Mouse (Mus musculus) granulocyte monocyte progenitor cell, adult 5-6 weeks (primary cell): ENCODE data around the gene Galnt7. TPM values are rescaled to one million over a fixed set of nuclear protein-coding genes. Genes with fewer than 3 reads are reported as not detected.
A peak's percentile ranks its signal among the peaks of the same experiment; 100 is the strongest.

ENCODE experiments used
- ATAC-seq: replicated peaks from 2 replicates; pipeline ENCODE4 v1.8.0; 2016; ENCODE audit warnings: mild to moderate bottlenecking, moderate TSS enrichment, inconsistent platforms; ENCODE audit not compliant: poor library complexity, severe bottlenecking
- total RNA-seq, 2 experiments: library from RNA; stranded (forward) in 1 of 2; stranded (reverse) in 1 of 2; fragments of 200-712, 200-1000 nt in 1 of 2; fragments of >200 nt in 1 of 2; fragmentation: Nextera tagmentation in 1 of 2; gene quantifications; 2 replicates each; pipeline ENCODE4 v1.2.3; 2014 to 2017

Gene Galnt7
- total RNA-seq (2014; fragmentation: Nextera tagmentation) (16.8 and 21.5 TPM in 2 replicates), total RNA-seq (2017) (18.6 and 26.6 TPM in 2 replicates)

DNA sequence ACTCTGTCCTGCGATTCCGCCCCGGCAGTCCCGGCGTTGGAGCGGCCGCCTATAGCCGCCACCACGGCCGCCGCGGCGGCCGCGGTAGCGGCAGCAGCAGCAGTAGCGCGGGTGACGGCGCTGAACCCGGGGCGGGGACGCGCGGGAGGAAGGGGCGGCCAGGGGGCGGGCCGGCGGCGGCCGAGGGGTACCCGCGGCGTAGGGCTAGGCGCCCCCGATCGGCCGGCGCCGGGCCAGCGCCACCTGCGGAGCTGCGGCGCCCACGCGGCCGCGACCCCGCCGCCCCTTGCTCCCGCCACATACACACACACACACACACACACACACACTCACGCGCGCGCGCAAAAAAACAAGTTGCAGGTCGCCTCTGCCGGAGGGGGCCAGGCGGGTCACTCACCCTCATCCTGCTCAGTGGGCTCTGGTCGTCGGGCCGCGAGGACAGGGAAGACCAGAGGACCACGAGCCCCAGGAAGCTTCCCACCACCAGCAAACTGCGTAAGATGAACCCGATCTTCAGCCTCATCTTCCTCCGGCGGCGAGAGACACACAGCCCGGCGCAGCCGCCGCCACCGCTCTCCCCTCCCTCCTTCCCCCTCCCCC, at the start of gene Galnt7:
Gene Galnt7 (minus strand): TSS at position 577 of the 600 bp plus-strand sequence.
- peak; percentile 50 for ATAC-seq

DNA sequence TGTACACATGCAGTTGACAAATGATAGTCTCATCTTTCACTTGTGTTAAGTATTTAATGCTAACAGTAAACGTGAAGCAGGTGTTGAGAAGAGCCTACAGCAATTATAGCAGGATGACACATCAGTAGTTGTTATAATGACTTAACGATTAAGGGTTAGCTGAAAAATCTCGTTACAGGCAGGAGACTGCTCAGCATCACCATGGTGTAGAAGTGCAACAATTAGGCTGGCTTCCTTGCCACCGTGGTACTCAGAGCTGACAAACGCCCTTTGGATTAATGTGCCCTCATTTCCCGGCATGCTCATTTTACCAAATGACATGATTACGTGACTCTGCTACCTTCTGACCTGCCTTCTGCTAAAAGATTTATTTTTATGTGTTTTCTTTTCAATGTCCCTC, 35.8 kb upstream of the Galnt7 start:
- no peak for ATAC-seq

- no peak for ATAC-seq
Observed at GRCm38 (mm10) chr8:57685803-57686202, 33.0 kb upstream of the Galnt7 start.

- no peak for ATAC-seq
Observed at GRCm38 (mm10) chr8:57680044-57680443, 27.2 kb upstream of the Galnt7 start.

GRCm38 (mm10) chr8:57664121-57664520, 11.3 kb upstream of the Galnt7 start:
- ATAC-seq, result peak; percentile 42; the same call in 1 of the 2 replicates

- no peak for ATAC-seq
Observed at GRCm38 (mm10) chr8:57660019-57660418, 7.2 kb upstream of the Galnt7 start.

DNA sequence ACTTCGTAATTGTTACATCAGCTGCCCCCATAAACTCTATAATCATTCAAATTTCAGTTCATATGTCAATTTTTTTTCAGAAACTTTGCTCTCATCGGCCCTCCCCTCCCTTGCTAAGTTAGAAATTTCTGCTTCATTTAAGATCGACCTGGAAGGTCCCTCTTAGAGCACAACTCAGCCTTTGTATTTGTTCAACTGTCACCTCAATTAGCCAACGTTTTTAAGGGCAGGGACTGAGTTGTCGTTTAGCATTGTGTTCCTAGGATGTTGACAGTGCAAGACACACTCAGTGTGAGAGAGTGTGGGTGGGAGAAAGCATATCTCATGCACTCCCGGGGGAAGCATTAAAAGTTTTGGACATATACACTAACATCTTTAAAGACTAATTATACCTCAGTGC, 3.6 kb upstream of the Galnt7 start:
- no peak for ATAC-seq

DNA sequence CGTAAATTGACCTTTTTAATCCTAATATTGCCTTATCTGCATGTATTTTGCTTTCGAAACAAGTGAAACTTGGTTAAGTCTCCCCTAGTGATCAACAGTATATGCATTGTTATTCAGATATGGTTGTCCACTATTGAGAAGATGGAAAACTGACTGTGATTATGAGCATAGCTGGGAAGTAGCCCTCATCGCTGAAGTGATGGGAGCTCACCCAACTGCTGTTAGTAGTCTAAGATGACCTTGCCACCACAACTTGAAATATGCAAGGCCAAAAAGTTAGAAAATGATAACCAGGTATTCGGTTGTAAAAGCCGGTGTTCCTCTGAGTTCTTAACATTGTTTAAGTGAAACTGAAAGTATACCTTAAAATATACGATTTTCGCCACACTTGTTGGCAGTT, 1.3 kb upstream of the Galnt7 start:
- ATAC-seq, result no peak

DNA sequence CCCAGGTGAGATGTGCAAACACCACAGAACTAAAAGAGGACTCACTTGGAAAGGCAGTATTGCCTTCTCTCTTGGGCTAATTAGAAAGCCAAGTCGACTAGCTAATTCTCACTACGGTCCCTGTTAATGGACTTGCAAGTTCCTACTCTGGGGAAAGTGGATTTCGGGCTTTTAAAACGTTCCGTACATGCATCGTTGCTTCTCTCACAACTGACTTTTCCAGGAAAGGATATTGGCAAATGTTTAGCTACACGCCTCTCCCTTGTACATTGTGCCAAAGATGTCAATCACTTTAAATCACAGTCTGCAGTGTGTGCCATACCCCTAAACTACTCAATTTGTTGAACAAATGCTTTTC, 915 bp upstream of the Galnt7 start:
- no peak for ATAC-seq

DNA sequence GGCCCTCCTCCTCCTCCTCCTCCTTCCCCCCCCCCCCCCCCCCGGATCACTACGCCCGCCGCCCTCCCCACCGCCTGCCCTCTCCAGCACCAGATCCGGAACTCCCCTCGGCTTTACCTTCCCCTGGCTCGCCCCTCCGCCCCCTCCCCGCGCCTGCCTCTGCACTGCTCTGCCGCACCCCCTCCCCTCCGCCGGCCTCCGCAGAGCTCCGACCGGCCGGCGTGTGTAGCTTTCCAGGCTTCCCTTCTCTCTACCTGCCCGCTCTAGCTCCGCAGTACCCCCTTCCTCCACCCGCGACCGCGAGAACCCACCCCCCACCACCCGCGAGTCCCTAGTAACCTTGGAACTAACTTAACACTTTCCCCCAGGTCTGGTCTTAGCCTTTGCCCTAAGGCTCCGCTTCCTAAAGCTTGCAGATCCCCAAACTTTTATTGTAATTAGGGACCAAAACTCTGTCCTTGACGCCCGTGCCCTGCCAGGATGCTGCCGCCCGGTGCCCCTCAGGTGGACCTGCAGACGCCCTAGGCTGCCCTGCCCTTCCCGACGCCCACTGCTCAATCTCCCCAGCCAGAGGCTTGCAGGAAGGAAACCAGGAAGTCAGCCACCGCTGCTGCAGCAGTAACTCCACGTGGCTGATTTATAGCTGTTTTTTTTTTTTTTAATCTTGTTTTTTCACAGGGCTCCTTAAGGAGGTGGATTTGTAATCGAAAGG, 380 bp upstream of the Galnt7 start:
- peak; percentile 49 for ATAC-seq

DNA sequence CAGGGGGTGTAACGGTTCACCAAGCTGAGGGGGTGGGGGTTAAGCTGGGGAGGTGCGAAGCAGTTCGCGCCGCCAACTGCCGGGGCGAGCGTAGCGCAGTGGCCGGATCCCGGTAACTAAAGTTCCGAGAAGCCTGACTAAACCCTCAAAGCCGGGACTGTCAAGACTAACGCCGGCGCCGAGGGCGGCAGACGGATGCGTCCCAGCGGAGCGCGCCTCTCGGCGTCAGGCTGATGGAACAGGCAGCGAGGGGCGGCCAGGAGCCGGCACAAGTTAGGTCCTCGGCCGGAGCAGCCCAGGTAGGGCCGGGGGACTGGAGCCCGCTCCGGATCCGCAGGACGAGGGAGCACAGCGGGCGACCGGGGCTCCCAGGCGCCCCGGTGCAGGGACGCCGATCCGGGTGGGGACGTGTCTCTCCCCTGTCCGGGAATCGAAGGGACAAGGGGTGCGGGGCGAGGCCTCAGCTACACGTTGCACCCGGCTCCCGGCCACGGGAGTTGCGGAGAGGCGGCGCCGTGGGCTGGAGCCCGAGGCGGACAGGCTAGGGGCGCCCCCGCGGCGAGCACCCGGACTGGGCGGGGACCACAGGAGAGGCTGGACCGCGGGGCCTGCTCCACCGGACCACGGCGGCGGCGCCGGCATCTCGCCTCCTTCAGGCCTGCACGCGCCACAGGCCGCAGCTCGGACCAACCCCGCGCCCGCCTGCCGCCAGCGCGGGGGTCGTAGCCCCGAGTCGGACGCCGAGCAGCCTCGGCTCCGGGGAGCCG, 960 bp downstream of the Galnt7 start:
- ATAC-seq, result peak; percentile 52

GRCm38 (mm10) chr8:57651357-57651688, 1.5 kb downstream of the Galnt7 start:
- ATAC-seq, result no peak

DNA sequence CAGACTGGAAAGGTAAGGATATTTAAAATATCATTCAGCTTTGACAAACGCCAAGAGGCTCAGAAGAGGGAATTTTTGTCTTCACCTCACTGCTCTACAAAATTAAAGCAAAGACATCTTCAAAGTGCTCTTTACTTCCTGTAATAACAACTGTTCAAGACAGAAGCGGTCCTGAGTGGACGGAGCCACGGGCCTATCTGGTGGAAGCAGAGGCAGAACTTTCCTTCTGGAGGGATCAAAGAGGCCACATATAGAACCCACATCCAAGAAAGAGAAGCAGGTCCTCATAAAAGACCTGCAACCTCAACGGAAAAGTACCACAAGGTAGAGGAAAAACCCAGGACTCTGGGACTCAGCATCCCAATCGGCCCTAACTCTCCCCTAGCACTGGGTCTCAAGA, 2.6 kb downstream of the Galnt7 start:
- no peak for ATAC-seq

- ATAC-seq, result no peak
Observed at GRCm38 (mm10) chr8:57647566-57647965, 5.3 kb downstream of the Galnt7 start.

DNA sequence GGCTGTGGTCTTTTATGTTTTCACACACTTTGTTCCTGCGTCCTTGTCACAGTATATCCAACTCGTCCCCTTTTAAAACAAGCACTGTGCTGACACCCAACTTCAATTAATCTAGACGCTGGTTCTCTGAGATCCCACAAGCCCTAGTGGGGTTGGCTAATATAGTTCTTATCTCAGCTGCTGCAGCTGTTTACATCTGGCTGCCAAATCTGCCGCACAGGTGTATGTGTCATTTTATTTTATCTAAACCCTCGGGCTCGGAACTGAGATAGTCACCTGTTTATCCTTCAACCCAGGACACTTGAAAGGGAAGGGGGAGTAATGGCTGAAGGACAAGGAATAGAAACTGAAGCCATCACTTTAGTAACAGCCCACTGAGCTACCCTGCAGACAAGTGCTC, 8.6 kb downstream of the Galnt7 start:
- ATAC-seq, result no peak

DNA sequence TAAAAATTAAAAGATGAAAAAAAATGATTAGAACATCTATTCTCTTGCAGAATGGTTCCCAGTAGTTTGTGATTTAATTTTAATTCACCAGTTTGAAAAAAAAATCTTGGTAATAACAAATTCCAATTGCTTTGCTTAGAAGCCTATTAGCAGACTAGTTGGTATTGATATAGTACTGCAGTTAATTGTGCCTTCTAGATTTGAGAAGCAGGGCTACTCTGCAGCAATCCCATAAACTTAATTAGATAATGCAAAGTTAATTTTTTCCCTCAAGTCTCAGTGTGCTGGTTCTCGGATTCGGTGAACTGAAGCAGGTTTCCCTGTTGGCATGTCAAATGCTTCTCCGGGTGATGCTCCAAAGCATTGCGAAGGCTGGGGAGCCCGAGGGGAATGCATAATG, 10.1 kb downstream of the Galnt7 start:
- ATAC-seq, result no peak

- no peak for ATAC-seq
Observed at GRCm38 (mm10) chr8:57638925-57639324, 13.9 kb downstream of the Galnt7 start.

GRCm38 (mm10) chr8:57637599-57638280, 15.1 kb downstream of the Galnt7 start:
- 0 out of 2 replicates have a peak, but pooled peaks have one; percentile 25 for ATAC-seq

GRCm38 (mm10) chr8:57636698-57637097, 16.1 kb downstream of the Galnt7 start:
- ATAC-seq, result no peak

GRCm38 (mm10) chr8:57636281-57636680, 16.6 kb downstream of the Galnt7 start:
- ATAC-seq, result no peak

DNA sequence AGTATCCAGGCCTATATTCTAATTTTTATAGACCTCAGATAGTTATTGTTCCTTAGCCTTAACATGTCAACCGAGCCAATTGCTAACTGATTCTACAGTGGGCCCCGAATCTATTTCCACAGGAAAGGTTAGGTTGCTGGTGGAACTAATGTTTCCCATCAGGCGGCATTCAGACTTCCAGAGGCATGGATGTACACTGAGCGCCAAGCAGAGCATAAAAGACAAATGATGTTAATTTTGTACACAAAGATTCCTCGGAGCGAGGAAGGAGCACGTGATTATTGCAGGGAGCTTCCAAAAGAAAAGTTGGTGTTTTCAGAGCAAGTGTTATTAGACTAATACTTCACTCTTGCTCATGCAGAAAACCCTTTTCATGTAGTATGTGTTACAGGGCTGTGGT, 21.1 kb downstream of the Galnt7 start:
- ATAC-seq, result no peak
